Mouse (Mus musculus) cerebellum, adult 11-12 months (tissue): ENCODE measurements around the gene Dock6.

Source experiments
- DNase-seq: peaks from one replicate; pipeline ENCODE4 v3.0.0; 2022

Dock6 gene

GRCm38 (mm10) chr9:21846755-21847341 is 5.6 kb downstream of the Dock6 start:
- DNase-seq, result no peak

GRCm38 (mm10) chr9:21845381-21846080 is 6.9 kb downstream of the Dock6 start:
- DNase-seq, result no peak

DNA sequence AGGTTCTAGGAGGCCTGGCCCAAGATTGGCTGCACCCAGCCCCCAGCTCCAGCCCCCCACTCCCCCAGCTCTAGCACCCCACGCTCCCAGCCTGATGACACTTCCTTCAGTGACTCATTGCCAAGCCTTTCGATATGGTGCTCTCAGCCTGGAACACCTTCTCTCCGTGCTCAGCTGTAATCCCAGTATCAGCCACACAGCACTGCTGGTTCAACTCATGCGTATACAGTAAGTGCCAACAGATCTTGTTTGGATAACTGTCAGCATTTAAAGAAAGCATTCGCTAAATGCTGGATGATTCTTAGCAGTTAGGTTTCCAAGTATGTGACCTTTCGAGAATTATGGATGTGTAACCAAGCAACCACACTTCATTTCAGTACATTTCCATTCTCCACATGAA is 9.3 kb downstream of the Dock6 start:
- no peak for DNase-seq

DNA sequence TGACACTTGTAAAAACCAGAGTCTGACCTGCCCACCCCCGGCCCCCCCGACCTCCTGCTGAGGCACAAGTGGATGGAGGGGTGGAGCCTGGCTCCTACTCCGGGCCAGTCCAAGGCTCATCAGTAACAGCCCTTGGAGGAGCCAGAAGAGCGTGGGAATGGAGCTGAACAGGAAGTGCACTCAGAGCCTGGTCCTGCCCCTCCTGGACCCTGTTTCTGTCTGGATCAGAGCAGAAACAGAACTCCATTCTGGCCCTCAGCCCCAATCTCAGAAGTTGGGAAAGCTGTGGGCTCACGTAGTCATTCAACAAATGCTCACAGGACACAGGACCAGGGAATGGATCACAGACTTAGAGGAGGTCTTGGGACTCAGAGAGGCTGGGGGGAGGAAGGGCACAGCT is 10.0 kb downstream of the Dock6 start:
- no peak for DNase-seq

DNA sequence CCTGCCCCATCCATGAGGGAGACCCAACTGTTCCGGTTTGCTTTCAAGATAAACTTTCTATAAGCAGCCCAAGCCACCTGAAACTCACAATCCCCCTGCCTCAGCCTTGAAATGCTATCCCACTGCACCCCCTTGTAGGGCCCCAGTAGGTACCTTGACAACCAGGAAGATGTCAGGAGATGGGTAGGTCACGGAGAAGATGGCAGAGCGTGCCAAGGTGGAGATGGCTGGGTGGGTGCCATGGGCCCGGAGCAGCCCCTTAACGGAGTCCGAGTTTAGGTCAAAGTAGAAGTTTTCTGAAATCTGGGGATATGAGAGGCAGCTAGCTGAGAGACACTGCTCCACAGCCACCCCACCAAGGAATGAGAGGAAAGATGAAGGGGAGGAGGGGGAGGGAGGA is 11.1 kb downstream of the Dock6 start:
- DNase-seq, result no peak

DNA sequence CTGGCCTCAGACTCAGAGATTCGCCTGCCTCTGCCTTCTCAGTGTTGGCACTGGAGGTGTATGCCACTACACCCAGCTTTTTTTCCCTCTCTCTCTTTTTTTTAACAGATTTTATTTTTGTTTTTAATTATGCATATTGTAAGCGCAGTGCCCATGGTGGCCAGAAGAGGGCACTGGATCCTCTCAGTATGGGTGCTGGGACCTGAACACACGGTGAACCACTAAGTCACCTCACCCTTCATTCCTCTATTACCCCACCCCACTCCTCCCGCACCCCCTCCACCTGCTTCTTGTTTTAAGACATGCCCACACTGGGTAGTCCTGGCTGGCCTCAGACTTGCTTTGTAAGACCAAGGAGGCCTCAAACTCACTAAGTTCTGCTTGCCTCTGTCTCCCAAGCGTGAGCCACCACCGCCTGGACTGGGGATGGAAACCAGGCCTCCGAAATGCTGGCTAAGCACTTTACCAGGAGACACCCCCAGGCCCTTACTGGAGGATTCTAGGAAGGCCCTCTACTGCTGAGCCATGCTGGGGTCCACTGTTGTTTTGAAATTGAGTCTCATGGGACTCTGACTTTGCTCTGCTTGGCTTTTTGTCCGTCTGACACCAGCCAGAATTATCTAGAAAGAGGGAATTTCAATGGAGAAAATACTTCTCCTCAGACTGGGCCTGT is 12.2 kb downstream of the Dock6 start:
- no peak for DNase-seq

GRCm38 (mm10) chr9:21837690-21838089 is 14.7 kb downstream of the Dock6 start:
- DNase-seq, result no peak

DNA sequence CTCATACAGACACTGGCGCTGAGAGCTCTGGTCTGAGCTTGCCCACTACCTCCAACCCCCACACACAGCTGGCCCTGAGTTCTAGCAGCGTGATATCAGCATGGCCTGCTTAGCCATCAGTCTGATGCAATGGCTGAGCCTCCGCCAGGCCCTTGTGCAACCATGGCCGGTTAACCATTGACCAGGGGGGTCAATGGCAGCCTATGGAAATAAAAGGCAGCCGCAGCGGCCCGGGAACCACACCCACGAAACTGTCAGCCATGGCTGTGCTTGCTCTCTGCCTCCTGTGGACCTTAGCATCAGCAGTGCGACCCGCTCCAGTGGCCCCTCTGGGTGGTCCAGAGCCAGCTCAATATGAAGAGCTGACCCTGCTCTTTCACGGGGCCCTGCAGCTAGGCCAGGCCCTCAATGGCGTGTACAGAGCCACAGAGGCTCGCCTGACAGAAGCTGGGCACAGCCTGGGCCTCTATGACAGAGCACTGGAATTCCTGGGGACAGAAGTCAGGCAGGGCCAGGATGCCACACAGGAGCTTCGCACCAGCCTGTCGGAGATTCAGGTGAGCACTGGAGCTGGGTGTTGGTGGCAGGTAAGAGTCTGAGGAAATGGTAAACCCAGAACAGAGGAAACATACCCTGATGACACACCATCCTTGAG is 17.1 kb downstream of the Dock6 start, which contains the start of gene Angptl8:
Angptl8 (plus strand) TSS at position 253 of the 655 bp plus-strand sequence.
- no peak for DNase-seq

DNA sequence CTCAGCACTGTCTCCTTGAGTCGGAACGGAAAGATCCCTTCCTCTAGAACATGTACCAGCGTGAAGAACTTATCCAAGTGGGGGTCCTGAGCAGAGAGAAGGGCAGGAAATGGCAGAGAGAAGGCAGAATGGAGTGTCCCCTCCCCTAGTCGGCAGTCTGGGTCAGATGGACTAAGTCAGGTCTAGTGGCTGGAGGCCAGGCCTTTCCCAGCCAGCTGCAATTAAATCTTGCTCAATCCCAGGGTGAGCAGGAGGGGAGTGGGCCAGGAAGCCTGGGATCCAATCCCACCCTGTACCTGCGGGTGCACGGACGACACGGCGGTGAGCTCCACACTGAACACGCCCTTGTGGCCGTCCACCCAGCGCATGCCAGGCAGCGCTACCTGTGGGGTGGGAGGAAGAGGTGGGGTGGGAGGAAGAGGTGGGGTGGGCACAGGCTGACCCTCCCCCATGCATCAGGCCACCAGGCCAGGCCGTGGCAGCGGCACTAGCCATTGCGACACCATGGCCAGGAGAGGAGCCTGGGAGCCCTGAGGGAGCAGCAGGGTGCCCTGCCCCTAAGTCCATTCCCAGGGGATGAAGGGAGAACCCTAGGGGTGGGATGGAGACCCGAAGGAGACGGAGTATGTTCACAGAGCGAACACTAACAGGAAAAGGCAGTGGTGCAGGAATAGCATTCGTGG is 20.7 kb downstream of the Dock6 start:
- no peak for DNase-seq

DNA sequence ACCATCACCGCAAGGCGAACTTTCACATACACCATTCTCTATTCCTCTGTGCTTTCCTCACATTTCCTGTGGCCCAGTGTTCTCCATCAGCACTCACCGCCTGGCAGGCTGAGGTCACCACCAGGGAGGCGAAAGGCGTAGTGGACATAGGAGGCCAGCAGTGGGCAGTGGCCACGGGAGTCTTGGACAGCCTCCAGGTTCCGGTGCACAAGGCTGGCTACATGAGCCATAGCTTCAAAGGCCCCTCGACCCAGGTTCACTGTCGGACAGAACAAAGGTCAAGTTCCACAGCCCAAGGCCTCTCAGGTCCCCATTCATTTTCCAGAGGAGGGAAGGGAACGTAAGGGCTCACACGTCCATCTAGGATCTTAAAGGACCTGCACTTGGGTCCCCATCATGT is 21.5 kb downstream of the Dock6 start:
- no peak for DNase-seq

DNA sequence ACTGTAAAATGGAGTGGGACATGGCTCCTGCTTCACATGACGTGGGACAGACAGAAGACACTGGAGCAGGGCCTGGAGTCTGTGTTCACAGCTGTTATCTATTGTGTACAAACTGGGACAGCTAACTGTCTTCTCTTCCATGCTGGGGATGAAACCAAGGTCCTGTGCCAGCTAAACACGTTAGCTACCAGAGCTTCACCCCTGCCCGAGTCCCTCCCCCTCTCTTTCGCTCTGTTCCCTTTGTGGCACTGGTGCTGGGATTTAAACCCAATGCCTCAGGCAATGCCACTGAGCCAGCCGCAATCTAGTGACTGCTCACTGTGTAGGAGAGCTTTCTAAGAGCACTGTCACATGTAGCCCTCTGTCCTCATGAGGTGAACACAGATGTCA is 22.0 kb downstream of the Dock6 start:
- DNase-seq, result no peak

DNA sequence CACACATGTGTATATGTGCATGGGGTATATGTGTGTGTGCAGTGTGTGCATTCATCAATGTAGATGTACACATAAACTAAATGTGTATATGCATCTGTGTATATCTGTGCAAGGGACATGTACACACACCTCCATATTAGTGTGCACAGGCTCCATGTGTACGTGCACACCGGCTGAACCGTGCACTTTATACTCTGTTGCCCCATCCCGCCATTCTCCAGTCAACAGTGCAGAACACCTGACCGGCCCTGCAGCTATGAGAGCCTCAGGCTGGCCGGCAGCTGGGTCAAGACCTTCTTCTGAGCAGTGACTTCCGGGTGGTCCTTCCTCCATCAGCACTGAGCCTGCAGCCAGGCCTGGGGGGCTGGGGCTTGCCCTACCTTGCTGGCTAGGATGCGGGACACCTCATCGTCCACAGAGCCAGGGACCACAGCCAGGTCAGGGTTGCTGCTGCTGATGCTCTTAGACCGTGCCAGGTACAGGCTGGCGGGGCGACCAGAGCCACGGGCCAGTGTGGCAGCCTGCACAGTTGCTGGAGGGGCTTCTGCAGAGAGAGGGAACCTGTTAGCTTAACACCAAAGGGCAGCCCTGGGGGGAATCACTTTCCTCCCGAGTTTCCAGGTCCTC is 22.5 kb downstream of the Dock6 start:
- no peak for DNase-seq

DNA sequence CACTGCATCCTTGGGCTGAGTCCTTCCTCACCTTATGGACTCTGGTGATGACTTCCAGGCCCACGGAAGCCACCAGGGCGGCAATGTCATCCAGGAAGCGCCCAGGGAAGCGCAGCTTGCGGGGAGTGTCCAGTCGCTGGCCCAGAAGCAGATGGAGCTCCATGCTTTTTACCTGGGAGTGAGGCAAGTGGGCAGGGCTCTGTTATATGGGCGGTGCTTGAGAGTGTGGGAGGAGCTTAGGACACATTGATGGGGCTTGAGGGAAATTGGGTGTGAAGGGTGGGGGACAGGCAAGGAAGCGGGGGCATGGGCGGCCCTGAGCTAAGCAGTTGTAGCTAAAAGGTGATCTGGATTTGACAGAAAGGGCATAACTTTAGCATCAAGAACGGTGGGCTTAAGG is 28.1 kb downstream of the Dock6 start:
- no peak for DNase-seq

DNA sequence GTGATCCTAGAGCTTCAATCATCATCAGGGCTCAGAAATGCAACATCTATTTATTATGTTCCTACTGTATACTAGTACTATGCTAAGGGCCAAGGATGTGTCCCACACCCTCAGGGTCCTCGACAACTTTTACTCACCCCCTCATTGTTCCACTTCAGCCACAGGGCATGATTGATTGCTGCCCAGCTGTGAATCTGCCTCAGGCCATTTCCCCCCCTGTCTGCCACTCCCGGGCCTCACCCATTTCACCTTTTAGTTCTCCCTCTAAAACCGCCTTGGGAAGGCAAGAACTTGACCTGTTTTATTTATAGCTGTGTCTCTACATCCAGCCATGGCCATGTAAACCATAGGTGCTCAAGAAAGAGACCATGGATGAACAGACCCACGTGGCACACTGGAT is 28.5 kb downstream of the Dock6 start:
- DNase-seq, result no peak

DNA sequence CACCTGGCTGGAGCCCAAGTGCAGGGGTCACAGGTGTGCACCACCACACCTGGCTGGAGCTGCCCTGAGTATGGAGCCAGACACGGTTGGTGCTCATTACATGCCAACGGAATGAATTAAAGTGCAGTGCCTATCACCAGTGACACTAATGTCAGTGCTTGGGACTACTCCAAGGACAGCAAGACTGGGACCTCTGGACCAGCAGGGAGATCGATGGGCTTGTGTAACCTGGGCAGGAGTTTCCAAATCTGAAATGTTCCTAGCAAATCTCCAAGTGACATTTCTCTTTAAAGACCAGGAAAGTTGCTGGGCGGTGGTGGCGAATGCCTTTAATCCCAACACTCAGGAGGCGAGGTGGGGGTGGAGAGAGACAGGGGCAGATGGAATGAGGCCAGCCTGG is 29.7 kb downstream of the Dock6 start:
- DNase-seq, result no peak

DNA sequence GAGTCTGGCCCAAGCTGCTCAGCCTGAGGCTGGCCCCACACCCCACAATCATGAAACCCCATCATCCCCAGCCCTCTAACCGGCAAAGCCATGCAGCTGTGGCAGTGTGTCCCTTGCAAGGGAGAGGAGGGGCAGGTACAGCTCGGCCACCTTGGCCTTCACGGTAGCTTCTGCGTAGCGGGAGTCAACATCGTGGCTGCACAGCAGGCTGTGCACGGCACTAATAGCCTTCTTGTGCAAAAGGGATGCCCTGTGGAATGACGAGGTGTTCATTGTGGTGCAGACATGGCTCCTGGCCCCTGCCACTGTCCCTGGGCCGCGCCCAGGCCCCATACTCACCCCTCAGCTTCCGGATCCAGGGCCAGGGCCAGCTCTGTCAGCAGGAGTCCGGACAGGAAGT is 32.3 kb downstream of the Dock6 start:
- DNase-seq, result no peak

- DNase-seq, result peak; percentile 67
Observed at GRCm38 (mm10) chr9:21819181-21819729, 33.2 kb downstream of the Dock6 start.

DNA sequence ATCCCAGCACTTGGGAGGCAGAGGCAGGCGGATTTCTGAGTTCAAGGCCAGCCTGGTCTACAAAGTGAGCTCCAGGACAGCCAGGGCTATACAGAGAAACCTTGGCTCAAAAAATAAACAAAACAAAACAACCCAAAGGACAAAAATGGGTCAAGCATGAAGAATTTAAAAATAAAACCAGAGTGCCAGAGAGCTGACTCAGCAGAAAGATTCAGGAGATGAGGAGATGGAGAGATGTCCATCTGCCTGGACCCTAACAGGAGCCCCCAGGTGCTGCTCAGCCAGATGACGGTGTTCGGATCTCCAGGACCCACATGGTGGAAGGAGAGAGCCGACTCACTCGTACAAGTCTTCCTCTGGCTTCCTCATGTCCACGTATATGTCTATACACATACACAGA is 33.9 kb downstream of the Dock6 start:
- DNase-seq, result no peak

DNA sequence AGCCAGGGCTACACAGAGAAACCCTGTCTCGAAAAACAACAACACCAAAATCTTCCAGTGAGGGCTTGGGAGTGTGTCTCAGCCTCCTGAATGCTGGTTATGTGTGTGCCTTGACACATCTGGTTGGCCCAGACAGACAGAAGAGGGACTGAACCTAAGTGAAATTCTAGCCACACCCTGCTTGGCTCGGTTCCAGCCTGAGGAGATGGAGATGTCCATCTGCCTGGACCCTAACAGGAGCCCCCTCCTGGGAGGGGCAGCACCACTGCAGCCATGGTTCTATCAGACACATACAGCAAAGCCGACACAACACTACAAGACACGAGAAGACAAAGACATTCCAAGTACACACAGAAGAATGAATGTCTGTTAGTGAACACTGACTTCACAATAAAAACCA is 34.3 kb downstream of the Dock6 start:
- peak; percentile 46 for DNase-seq

- DNase-seq, result no peak
Observed at GRCm38 (mm10) chr9:21816716-21817305, 35.6 kb downstream of the Dock6 start.

DNA sequence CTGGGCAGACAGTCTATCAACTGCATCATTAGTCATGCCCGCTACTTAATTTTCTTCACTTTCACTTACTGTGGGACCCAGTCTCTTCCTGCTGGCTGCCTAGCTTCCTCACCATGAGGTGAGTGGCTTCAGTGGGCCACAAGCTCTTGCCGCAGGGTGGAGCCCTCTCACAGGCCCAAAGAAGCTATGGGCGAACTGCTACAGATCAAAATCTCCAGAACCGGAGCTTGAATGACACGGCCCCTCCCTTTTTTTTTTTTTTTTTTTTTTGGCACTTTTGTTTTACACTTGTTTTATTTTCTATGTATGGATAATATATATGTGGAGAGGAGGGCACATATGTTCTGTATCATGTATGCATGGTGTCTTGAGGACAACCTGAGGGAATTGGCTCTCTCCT is 41.3 kb downstream of the Dock6 start:
- DNase-seq, result no peak

DNA sequence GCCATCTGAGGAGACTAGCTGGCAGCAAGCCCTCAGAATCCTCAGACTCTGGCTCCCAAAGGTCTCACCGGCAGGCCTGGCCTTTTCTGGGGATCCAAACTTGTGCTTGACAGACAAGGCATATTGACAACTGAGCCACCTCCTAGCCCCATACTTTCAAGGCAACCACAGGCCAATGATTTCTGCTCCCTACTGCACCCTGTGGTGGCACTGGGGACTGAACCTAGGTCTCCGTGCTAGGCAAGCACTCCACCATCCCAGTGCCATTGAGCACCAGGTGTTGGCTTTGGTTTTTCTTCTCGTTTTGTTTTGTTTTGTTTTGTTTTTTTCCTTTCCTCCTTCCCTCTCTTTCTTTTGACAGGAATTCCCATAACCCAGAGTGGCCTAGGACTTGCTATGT is 43.9 kb downstream of the Dock6 start:
- no peak for DNase-seq
